Mouse (Mus musculus): ENCODE results near the gene Gda.

The Gda gene

GRCm38 (mm10) chr19:21441787-21442186 is 31.5 kb downstream of the Gda start:
- DNase-seq, result no peak

GRCm38 (mm10) chr19:21440841-21441240 is 32.4 kb downstream of the Gda start:
- DNase-seq, result peak; percentile 44

GRCm38 (mm10) chr19:21439141-21439737 is 34.0 kb downstream of the Gda start:
- peak; percentile 34 for DNase-seq

- no peak for DNase-seq
Observed at GRCm38 (mm10) chr19:21436566-21436965, 36.7 kb downstream of the Gda start.

- DNase-seq, result no peak
Observed at GRCm38 (mm10) chr19:21433348-21433747, 39.9 kb downstream of the Gda start.

- DNase-seq, result no peak
Observed at GRCm38 (mm10) chr19:21432879-21433278, 40.4 kb downstream of the Gda start.

- DNase-seq, result no peak
Observed at GRCm38 (mm10) chr19:21432286-21432685, 41.0 kb downstream of the Gda start.

- DNase-seq, result no peak
Observed at GRCm38 (mm10) chr19:21425391-21425790, 47.9 kb downstream of the Gda start.

- DNase-seq, result no peak
Observed at GRCm38 (mm10) chr19:21423731-21424130, 49.5 kb downstream of the Gda start.

- DNase-seq, result no peak
Observed at GRCm38 (mm10) chr19:21418418-21418817, 54.8 kb downstream of the Gda start.

GRCm38 (mm10) chr19:21415377-21415776 is 57.9 kb downstream of the Gda start:
- no peak for DNase-seq

- DNase-seq, result no peak
Observed at GRCm38 (mm10) chr19:21409178-21409577, 64.1 kb downstream of the Gda start.

- no peak for DNase-seq
Observed at GRCm38 (mm10) chr19:21407363-21407762, 65.9 kb downstream of the Gda start.

GRCm38 (mm10) chr19:21397994-21398393 is 75.3 kb downstream of the Gda start:
- DNase-seq, result no peak

GRCm38 (mm10) chr19:21396364-21396763 is 76.9 kb downstream of the Gda start:
- DNase-seq, result no peak

GRCm38 (mm10) chr19:21390904-21391303 is 82.3 kb downstream of the Gda start:
- no peak for DNase-seq

- DNase-seq, result no peak
Observed at GRCm38 (mm10) chr19:21386842-21387241, 86.4 kb downstream of the Gda start.

- DNase-seq, result no peak
Observed at GRCm38 (mm10) chr19:21384231-21384630, 89.0 kb downstream of the Gda start.

GRCm38 (mm10) chr19:21383491-21384226 is 89.6 kb downstream of the Gda start:
- peak; percentile 41 for DNase-seq

GRCm38 (mm10) chr19:21381696-21382095 is 91.5 kb downstream of the Gda start:
- no peak for DNase-seq

- no peak for DNase-seq
Observed at GRCm38 (mm10) chr19:21379195-21379594, 94.0 kb downstream of the Gda start.

GRCm38 (mm10) chr19:21376445-21377218 is 96.6 kb downstream of the Gda start:
- DNase-seq, result peak; percentile 56

- peak; percentile 62 for DNase-seq
Observed at GRCm38 (mm10) chr19:21373073-21373755, 100.0 kb downstream of the Gda start.

Measured in lung, postnatal 36 days (tissue).